ENCODE assay signal across 32 mouse cellular contexts in genomic region chr9:114377168-114377567, GRCm38 (mm10). TPM values are rescaled to one million over a fixed set of nuclear protein-coding genes. Genes with fewer than 3 reads are reported as not detected.
DNase-seq lines count a peak whose midpoint lies in the region; ATAC-seq lines count a peak whose summit lies in the region.
"Had no signal": no experiment of that assay in that cellular context is flagged by ENCODE, and none has a peak within 500 bp of the region (broad histone marks: within the 10 kb centered on the region; RNA-seq: fewer than 3 reads in every experiment).

No protein-coding gene starts in this region.

- no peak overlapping the region for H3K9ac ChIP-seq in liver, embryonic 11.5 days (ENCODE audit: low read depth, low read length)
- no peak overlapping the region for H3K9ac ChIP-seq in liver, embryonic 12.5 days
- no peak overlapping the region for H3K9ac ChIP-seq in heart, embryonic 14.5 days (ENCODE audit: low read length)
- H3K9ac ChIP-seq: hindbrain, embryonic 12.5 days; kidney, embryonic 15.5 days; limb, embryonic 13.5 days; liver, embryonic 14.5 days; neural tube, embryonic 12.5 days had no signal

- no peaks in the 10 kb centered on the region for H3K27me3 ChIP-seq in liver, embryonic 11.5 days (replicated peaks; ENCODE audit: control insufficient read depth, insufficient read depth, low read length)
- H3K27me3 ChIP-seq in liver, embryonic 12.5 days (replicated peaks) = no peaks in the 10 kb centered on the region
- no peaks in the 10 kb centered on the region for H3K27me3 ChIP-seq in heart, embryonic 14.5 days (ENCODE audit: control insufficient read depth, insufficient read depth, low read length)
- H3K27me3 ChIP-seq: CH12.LX; hindbrain, embryonic 12.5 days; kidney, embryonic 15.5 days; limb, embryonic 13.5 days; megakaryocyte, embryonic 14.5 days; neural tube, embryonic 12.5 days had no signal

- H3K9me3 ChIP-seq in liver, embryonic 11.5 days (ENCODE audit: control insufficient read depth, low read length) = no peaks in the 10 kb centered on the region
- no peaks in the 10 kb centered on the region for H3K9me3 ChIP-seq in liver, embryonic 12.5 days (replicated peaks)
- no peaks in the 10 kb centered on the region for H3K9me3 ChIP-seq in heart, embryonic 14.5 days (ENCODE audit: control insufficient read depth, low read length)
- H3K9me3 ChIP-seq: G1E; hindbrain, embryonic 12.5 days; kidney, embryonic 15.5 days; limb, embryonic 13.5 days; megakaryocyte, embryonic 14.5 days; neural tube, embryonic 12.5 days had no signal

- H3K4me2 ChIP-seq in liver, embryonic 11.5 days = no peak overlapping the region
- no peak overlapping the region for H3K4me2 ChIP-seq in liver, embryonic 12.5 days
- H3K4me2 ChIP-seq in heart, embryonic 14.5 days (ENCODE audit: low read length) = no peak overlapping the region
- H3K4me2 ChIP-seq: hindbrain, embryonic 12.5 days; kidney, embryonic 15.5 days; limb, embryonic 13.5 days; neural tube, embryonic 12.5 days had no signal

- peak; percentile 24 for DNase-seq in liver, embryonic 11.5 days (ENCODE audit: low spot score)
- no peak for DNase-seq in retina, embryonic 14.5 days (ENCODE audit: low spot score)
- no peak for DNase-seq in cerebellum, adult 11 months
- DNase-seq: adrenal gland, postnatal 10 days; cerebellum, adult 2 months; cerebellum, postnatal 25 days; gastrocnemius, postnatal 10 days; kidney, adult 11 months; kidney, postnatal 36 days; midbrain, embryonic 14.5 days; retina, postnatal 1 day; right cerebral cortex, postnatal 25 days; spleen, adult 18-20 months; thymus, postnatal 25 days had no signal

- 91% methylated on average over 10 of the region's 10 CpGs for WGBS in liver, embryonic 11.5 days
- WGBS in liver, embryonic 12.5 days (ENCODE audit: insufficient replicate concordance) = 84% methylated on average over 10 of the region's 10 CpGs
- 45% methylated on average over 10 of the region's 10 CpGs for WGBS in heart, embryonic 14.5 days

- H3K4me3 ChIP-seq in liver, embryonic 11.5 days (ENCODE audit: low read depth, low read length) = no peak overlapping the region
- H3K4me3 ChIP-seq in liver, embryonic 12.5 days = no peak overlapping the region
- H3K4me3 ChIP-seq in heart, embryonic 14.5 days (ENCODE audit: control insufficient read depth in 1 of 2, insufficient read depth in 1 of 2, low read depth in 1 of 2, low read length in 2 of 2) = no peak overlapping the region
- H3K4me3 ChIP-seq: hindbrain, embryonic 12.5 days; kidney, embryonic 15.5 days; limb, embryonic 13.5 days; megakaryocyte, embryonic 14.5 days; neural tube, embryonic 12.5 days had no signal

- peaks cover 7% of the 10 kb centered on the region; the same call in 1 of the 2 replicates for H3K36me3 ChIP-seq in liver, embryonic 11.5 days (ENCODE audit: control insufficient read depth, insufficient read depth, low read length)
- peaks cover 39% of the 10 kb centered on the region for H3K36me3 ChIP-seq in liver, embryonic 12.5 days
- peaks cover 67% of the 10 kb centered on the region for H3K36me3 ChIP-seq in heart, embryonic 14.5 days (ENCODE audit: control insufficient read depth, insufficient read depth, low read length)
- H3K36me3 ChIP-seq: neural tube, embryonic 12.5 days had no signal

- ATAC-seq in liver, embryonic 11.5 days (replicated peaks; ENCODE audit: low FRiP score) = no peak
- no peak for ATAC-seq in liver, embryonic 12.5 days
- peak; percentile 33 for ATAC-seq in common myeloid progenitor, adult 5-6 weeks (replicated peaks; ENCODE audit: low read depth, poor library complexity, severe bottlenecking)
- peak; percentile 60; the same call in 1 of the 2 replicates for ATAC-seq in heart, embryonic 14.5 days (ENCODE audit: insufficient number of reproducible peaks, insufficient read depth, low FRiP score, low read depth)
- peak; percentile 63 for ATAC-seq in megakaryocyte progenitor cell, adult 5-6 weeks (replicated peaks; ENCODE audit: poor library complexity)
- ATAC-seq: activated CD4-positive, CD25-positive, alpha-beta regulatory T cell, adult 4 months; forebrain, embryonic 16.5 days had no signal

- no peaks in the 10 kb centered on the region for H3K4me1 ChIP-seq in liver, embryonic 11.5 days (replicated peaks; ENCODE audit: control insufficient read depth, insufficient read depth, low read length)
- no peaks in the 10 kb centered on the region for H3K4me1 ChIP-seq in liver, embryonic 12.5 days
- peaks cover 4 to 11% of the 10 kb centered on the region in 2 experiments; a peak in 2 of 4 replicates for H3K4me1 ChIP-seq in heart, embryonic 14.5 days (ENCODE audit: control insufficient read depth in 2 of 2, insufficient read depth in 2 of 2, low read length in 2 of 2)
- H3K4me1 ChIP-seq: hindbrain, embryonic 12.5 days; kidney, embryonic 15.5 days; limb, embryonic 13.5 days; neural tube, embryonic 12.5 days had no signal

- no peak overlapping the region for H3K27ac ChIP-seq in liver, embryonic 11.5 days (ENCODE audit: low read depth, low read length)
- H3K27ac ChIP-seq in liver, embryonic 12.5 days = no peak overlapping the region
- H3K27ac ChIP-seq in heart, embryonic 14.5 days (replicated peaks in 1 of 2; ENCODE audit: control insufficient read depth in 1 of 2, insufficient read depth in 1 of 2, low read depth in 2 of 2, low read length in 2 of 2) = no peak overlapping the region; a peak in 1 of 4 replicates
- H3K27ac ChIP-seq: hindbrain, embryonic 12.5 days; kidney, embryonic 15.5 days; limb, embryonic 13.5 days; liver, embryonic 14.5 days; neural tube, embryonic 12.5 days had no signal

RNA-seq across cellular contexts. Expression of gene Crtap, which starts 13.3 kb away (rescaled TPM):
- 45.7 and 46.8 TPM in 2 replicates for polyA plus RNA-seq in liver, embryonic 11.5 days (2014; fragmentation: Nextera tagmentation; extraction: Ambion mirVana)
- polyA plus RNA-seq in liver, embryonic 12.5 days (2016; fragmentation: Nextera tagmentation; extraction: Ambion mirVana) = 33.2 and 33.8 TPM in 2 replicates
- 31.3 and 36.8 TPM in 2 replicates for total RNA-seq in common myeloid progenitor, adult 5-6 weeks (2017)
- polyA plus RNA-seq in heart, embryonic 14.5 days (2014; fragmentation: Nextera tagmentation; extraction: Ambion mirVana) = 145 and 156 TPM in 2 replicates
- 79.4 and 90.2 TPM in 2 replicates for total RNA-seq in megakaryocyte progenitor cell, adult 5-6 weeks (2015)
- total RNA-seq in megakaryocyte progenitor cell, adult 5-6 weeks (2017) = 22.0 and 33.4 TPM in 2 replicates

RNA-seq across cellular contexts. Expression of gene Glb1, which starts 23.7 kb away (rescaled TPM):
- 26.4 and 28.8 TPM in 2 replicates for polyA plus RNA-seq in liver, embryonic 11.5 days (2014; fragmentation: Nextera tagmentation; extraction: Ambion mirVana)
- 16.7 and 17.7 TPM in 2 replicates for polyA plus RNA-seq in liver, embryonic 12.5 days (2016; fragmentation: Nextera tagmentation; extraction: Ambion mirVana)
- 29.5 and 30.6 TPM in 2 replicates for total RNA-seq in common myeloid progenitor, adult 5-6 weeks (2017)
- 53.2 and 54.5 TPM in 2 replicates for polyA plus RNA-seq in heart, embryonic 14.5 days (2014; fragmentation: Nextera tagmentation; extraction: Ambion mirVana)
- total RNA-seq in megakaryocyte progenitor cell, adult 5-6 weeks (2015) = 40.1 and 42.1 TPM in 2 replicates
- 36.3 and 38.4 TPM in 2 replicates for total RNA-seq in megakaryocyte progenitor cell, adult 5-6 weeks (2017)

RNA-seq across cellular contexts. Expression of gene Tmppe, which starts 23.7 kb away (rescaled TPM):
- 5.3 and 5.7 TPM in 2 replicates for polyA plus RNA-seq in liver, embryonic 11.5 days (2014; fragmentation: Nextera tagmentation; extraction: Ambion mirVana)
- 4.7 and 4.8 TPM in 2 replicates for polyA plus RNA-seq in liver, embryonic 12.5 days (2016; fragmentation: Nextera tagmentation; extraction: Ambion mirVana)
- total RNA-seq in common myeloid progenitor, adult 5-6 weeks (2017) = 4.7 and 6.4 TPM in 2 replicates
- 3.0 and 4.4 TPM in 2 replicates for polyA plus RNA-seq in heart, embryonic 14.5 days (2014; fragmentation: Nextera tagmentation; extraction: Ambion mirVana)
- 2.4 and 3.4 TPM in 2 replicates for total RNA-seq in megakaryocyte progenitor cell, adult 5-6 weeks (2015)
- 4.6 and 5.0 TPM in 2 replicates for total RNA-seq in megakaryocyte progenitor cell, adult 5-6 weeks (2017)

RNA-seq across cellular contexts. Expression of gene Bcl2a1c, which starts 47.2 kb away (rescaled TPM):
- polyA plus RNA-seq in liver, embryonic 11.5 days (2014; fragmentation: Nextera tagmentation; extraction: Ambion mirVana) = not detected in 2 replicates
- polyA plus RNA-seq in liver, embryonic 12.5 days (2016; fragmentation: Nextera tagmentation; extraction: Ambion mirVana) = not detected in 2 replicates
- total RNA-seq in common myeloid progenitor, adult 5-6 weeks (2017) = not detected in 2 replicates
- polyA plus RNA-seq in heart, embryonic 14.5 days (2014; fragmentation: Nextera tagmentation; extraction: Ambion mirVana) = not detected in 2 replicates
- total RNA-seq in megakaryocyte progenitor cell, adult 5-6 weeks (2015) = not detected in 2 replicates
- not detected in 2 replicates for total RNA-seq in megakaryocyte progenitor cell, adult 5-6 weeks (2017)
- total RNA-seq: adrenal gland, postnatal 10 days; G1E; gastrocnemius, postnatal 10 days; granulocyte monocyte progenitor cell, adult 5-6 weeks; left cerebral cortex, adult 18-20 months; left cerebral cortex, postnatal 25 days had no signal
- polyA plus RNA-seq: cerebellum, adult 2 months; forebrain, embryonic 16.5 days; G1E; hindbrain, embryonic 12.5 days; kidney, embryonic 15.5 days; limb, embryonic 13.5 days; liver, embryonic 14.5 days; midbrain, embryonic 14.5 days; neural tube, embryonic 12.5 days; stomach, embryonic 14.5 days had no signal

Comparison
In these comparisons a context has a peak if more than half of its experiments do, and no peak if none do; other contexts are left out.
1. ATAC-seq: peak in common myeloid progenitor, adult 5-6 weeks (single experiment), heart, embryonic 14.5 days (single experiment) and megakaryocyte progenitor cell, adult 5-6 weeks (single experiment); none in liver, embryonic 11.5 days (single experiment) and liver, embryonic 12.5 days (single experiment).